In the genomic region with DNA sequence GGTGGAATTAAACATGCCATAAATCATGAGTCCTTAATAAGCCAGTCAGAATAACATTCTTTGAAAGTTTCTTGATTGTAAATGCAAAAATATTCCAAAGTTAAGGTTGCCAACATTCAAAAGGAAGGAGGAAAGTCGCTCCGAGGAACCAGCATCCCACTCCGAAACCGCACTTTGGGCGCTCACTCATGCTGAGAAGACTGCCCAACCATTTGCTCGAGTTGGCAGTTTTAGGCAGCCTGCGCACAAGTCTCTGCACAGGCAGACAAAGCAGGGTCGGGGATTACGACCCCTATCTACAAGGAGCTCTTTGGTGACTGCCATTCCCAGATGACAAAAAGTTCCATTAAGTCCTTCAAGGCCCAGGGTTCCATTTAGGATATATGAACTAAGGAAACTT, we compare ENCODE assay signal across 12 mouse cellular contexts.
DNase-seq lines count a peak whose midpoint lies in the region; ATAC-seq and TF ChIP-seq lines count a peak whose summit lies in the region.
"Had no signal": no experiment of that assay in that cellular context is flagged by ENCODE, and none has a peak within 500 bp of the region (broad histone marks: within the 10 kb centered on the region; RNA-seq: fewer than 3 reads in every experiment).

No protein-coding gene starts in this region.

- no peaks in the 10 kb centered on the region for H3K36me3 ChIP-seq in lung, embryonic 16.5 days (ENCODE audit: control insufficient read depth, insufficient read depth, low read length)
- H3K36me3 ChIP-seq in hindbrain, embryonic 13.5 days, result no peaks in the 10 kb centered on the region
- no peaks in the 10 kb centered on the region for H3K36me3 ChIP-seq in midbrain, embryonic 16.5 days (ENCODE audit: control insufficient read depth, insufficient read depth, low read length)
- H3K36me3 ChIP-seq: embryonic facial prominence, embryonic 12.5 days; heart, embryonic 13.5 days had no signal

- H3K4me1 ChIP-seq in lung, embryonic 16.5 days (replicated peaks; ENCODE audit: control insufficient read depth, insufficient read depth, low read length), result peaks cover 12% of the 10 kb centered on the region
- H3K4me1 ChIP-seq in embryonic fibroblast, embryonic 13.5 days (ENCODE audit: control insufficient read depth, insufficient read depth, low read length), result 0 out of 2 replicates have a peak, but pooled peaks cover under 1% of the 10 kb centered on the region
- H3K4me1 ChIP-seq in hindbrain, embryonic 13.5 days (replicated peaks), result peaks cover 36% of the 10 kb centered on the region
- H3K4me1 ChIP-seq in midbrain, embryonic 16.5 days (ENCODE audit: control insufficient read depth, insufficient read depth, low read length), result peaks cover 10% of the 10 kb centered on the region
- H3K4me1 ChIP-seq: heart, embryonic 13.5 days had no signal

- peak overlapping the region; percentile 35; the same call in 1 of the 2 replicates for H3K27ac ChIP-seq in lung, embryonic 16.5 days (ENCODE audit: low read length)
- H3K27ac ChIP-seq in embryonic fibroblast, embryonic 13.5 days (ENCODE audit: insufficient read depth, low read length), result peak overlapping the region; percentile 7; the same call in 1 of the 2 replicates
- H3K27ac ChIP-seq in hindbrain, embryonic 13.5 days, result 0 out of 2 replicates have a peak overlapping the region, but pooled peaks have one; percentile 35
- H3K27ac ChIP-seq in midbrain, embryonic 16.5 days (ENCODE audit: low read length), result peak overlapping the region; percentile 28; the same call in 1 of the 2 replicates
- H3K27ac ChIP-seq: embryonic facial prominence, embryonic 12.5 days; heart, embryonic 13.5 days had no signal

- WGBS in lung, embryonic 16.5 days, result 76% methylated on average over 9 of the region's 9 CpGs
- WGBS in hindbrain, embryonic 13.5 days, result 49% methylated on average over 9 of the region's 9 CpGs
- WGBS in midbrain, embryonic 16.5 days, result 46% methylated on average over 9 of the region's 9 CpGs

- no peaks in the 10 kb centered on the region for H3K9me3 ChIP-seq in lung, embryonic 16.5 days (ENCODE audit: control insufficient read depth, low read length)
- no peaks in the 10 kb centered on the region for H3K9me3 ChIP-seq in hindbrain, embryonic 13.5 days
- H3K9me3 ChIP-seq in midbrain, embryonic 16.5 days (replicated peaks; ENCODE audit: control insufficient read depth, low read length, poor library complexity, severe bottlenecking), result no peaks in the 10 kb centered on the region
- H3K9me3 ChIP-seq: embryonic facial prominence, embryonic 12.5 days; heart, embryonic 13.5 days had no signal

- no peak overlapping the region for H3K4me3 ChIP-seq in lung, embryonic 16.5 days (ENCODE audit: low read length)
- H3K4me3 ChIP-seq in embryonic fibroblast, embryonic 13.5 days (ENCODE audit: insufficient read depth, low read length), result no peak overlapping the region
- no peak overlapping the region for H3K4me3 ChIP-seq in hindbrain, embryonic 13.5 days
- no peak overlapping the region for H3K4me3 ChIP-seq in midbrain, embryonic 16.5 days (ENCODE audit: low read depth, low read length)
- H3K4me3 ChIP-seq: embryonic facial prominence, embryonic 12.5 days; heart, embryonic 13.5 days had no signal

- no peak overlapping the region for H3K4me2 ChIP-seq in lung, embryonic 16.5 days (ENCODE audit: low read depth, low read length)
- H3K4me2 ChIP-seq in hindbrain, embryonic 13.5 days, result no peak overlapping the region
- no peak overlapping the region for H3K4me2 ChIP-seq in midbrain, embryonic 16.5 days (ENCODE audit: low read length)
- H3K4me2 ChIP-seq: embryonic facial prominence, embryonic 12.5 days; heart, embryonic 13.5 days had no signal

- no peak for TF ChIP-seq CTCF in embryonic fibroblast, embryonic 13.5 days (IDR thresholded peaks at IDR 0.05; ENCODE audit: borderline replicate concordance, insufficient read depth, low read length)

- no peak for TF ChIP-seq POLR2A in embryonic fibroblast, embryonic 13.5 days (IDR thresholded peaks at IDR 0.05; ENCODE audit: low read depth, low read length)

- ATAC-seq in lung, embryonic 16.5 days (ENCODE audit: low read depth), result no peak
- ATAC-seq in hindbrain, embryonic 13.5 days (ENCODE audit: low FRiP score), result no peak
- no peak for ATAC-seq in midbrain, embryonic 16.5 days
- ATAC-seq: liver, postnatal 0 days had no signal

- H3K9ac ChIP-seq in lung, embryonic 16.5 days (ENCODE audit: low read length), result no peak overlapping the region
- H3K9ac ChIP-seq in hindbrain, embryonic 13.5 days, result no peak overlapping the region
- no peak overlapping the region for H3K9ac ChIP-seq in midbrain, embryonic 16.5 days (ENCODE audit: low read depth, low read length)
- H3K9ac ChIP-seq: embryonic facial prominence, embryonic 12.5 days; heart, embryonic 13.5 days; liver, postnatal 0 days had no signal

- no peak for DNase-seq in lung, postnatal 25 days (ENCODE audit: low spot score)
- DNase-seq in natural killer cell, adult 2 months (ENCODE audit: low spot score in 2 of 2), result no peak
- DNase-seq in heart, postnatal 25 days (ENCODE audit: low spot score), result no peak
- DNase-seq: liver, postnatal 0 days; thymus, postnatal 25 days had no signal

- intact Hi-C loops in heart, postnatal 25 days (cut with DNase I), result no loop called here

- no peaks in the 10 kb centered on the region for H3K27me3 ChIP-seq in lung, embryonic 16.5 days (ENCODE audit: control insufficient read depth, insufficient read depth, low read depth, low read length)
- peaks cover 4% of the 10 kb centered on the region; the same call in 1 of the 2 replicates for H3K27me3 ChIP-seq in hindbrain, embryonic 13.5 days
- H3K27me3 ChIP-seq in midbrain, embryonic 16.5 days (ENCODE audit: control insufficient read depth, insufficient read depth, low read depth, low read length), result no peaks in the 10 kb centered on the region
- H3K27me3 ChIP-seq: CH12.LX; embryonic facial prominence, embryonic 12.5 days; heart, embryonic 13.5 days had no signal
